Mouse (Mus musculus) C2C12 (cell line): ENCODE measurements around the gene Lrrc3b. TPM values are rescaled to one million over a fixed set of nuclear protein-coding genes. Genes with fewer than 3 reads are reported as not detected.

Experiments
- H3K27me3 ChIP-seq: one replicate; pipeline ENCODE4 v1.6.1; 2011; ENCODE audit not compliant: control insufficient read depth, insufficient read depth, insufficient read length
- H3K36me3 ChIP-seq: one replicate; pipeline ENCODE4 v1.6.1; 2011; ENCODE audit not compliant: control insufficient read depth, insufficient read depth
- H3K4me3 ChIP-seq: one replicate; pipeline ENCODE4 v1.5.1; 2011; ENCODE audit warnings: mild to moderate bottlenecking, control low read depth; ENCODE audit not compliant: poor library complexity, insufficient read depth, severe bottlenecking
- H3K79me2 ChIP-seq: one replicate; pipeline ENCODE4 v1.6.1; 2011; ENCODE audit not compliant: control insufficient read depth, insufficient read depth
- H3K79me3 ChIP-seq: one replicate; pipeline ENCODE4 v1.6.1; 2011; ENCODE audit warnings: low read depth, control low read depth
- H3ac ChIP-seq: one replicate; pipeline ENCODE3; 2011; ENCODE audit warnings: low read depth; ENCODE audit not compliant: control insufficient read depth, insufficient read length
- CEBPB ChIP-seq: IDR thresholded peaks from one replicate; pipeline ENCODE4 v1.6.1; 2011; ENCODE audit warnings: low read depth, mild to moderate bottlenecking, control low read depth, moderate library complexity
- CTCF ChIP-seq: IDR thresholded peaks from one replicate; pipeline ENCODE4 v1.5.1; 2011; ENCODE audit not compliant: control insufficient read depth, insufficient read depth, insufficient read length
- FOSL1 ChIP-seq: IDR thresholded peaks from one replicate; pipeline ENCODE4 v1.8.0; 2011; ENCODE audit warnings: mild to moderate bottlenecking, low read length; ENCODE audit not compliant: poor library complexity, insufficient read depth, severe bottlenecking
- MAX ChIP-seq: IDR thresholded peaks from one replicate; pipeline ENCODE4 v1.6.1; 2011; ENCODE audit warnings: mild to moderate bottlenecking, control low read depth
- MYOD1 ChIP-seq: IDR thresholded peaks from one replicate; pipeline ENCODE4 v1.6.1; 2011; ENCODE audit warnings: low read depth; ENCODE audit not compliant: control insufficient read depth, insufficient read length
- MYOG ChIP-seq: IDR thresholded peaks from one replicate; pipeline ENCODE4 v1.6.1; 2011; ENCODE audit not compliant: control insufficient read depth, insufficient read length; ENCODE audit errors: extremely low read depth
- USF1 ChIP-seq: IDR thresholded peaks from one replicate; pipeline ENCODE4 v1.6.1; 2011; ENCODE audit warnings: low read depth, mild to moderate bottlenecking, control low read depth, moderate library complexity
- polyA plus RNA-seq: library from polyadenylated mRNA; unstranded; fragments of >200 nt; fragmentation: generic; extraction: Trizol; gene quantifications from one replicate; pipeline ENCODE4 v1.2.1, GENCODE M21; 2012; ENCODE audit warnings: missing spikeins

Lrrc3b gene
- polyA plus RNA-seq, 1 experiment, result not detected

GRCm38 (mm10) chr14:15432396-15432795 is 6.4 kb downstream of the Lrrc3b start:
- H3K79me3 ChIP-seq, result no peaks in the 10 kb centered on the region
- H3K27me3 ChIP-seq, result no peaks in the 10 kb centered on the region
- H3K79me2 ChIP-seq, result no peaks in the 10 kb centered on the region
- H3ac ChIP-seq, result no peak overlapping the region
- TF ChIP-seq MAX (no peak), MYOD1 (no peak), CEBPB (no peak), USF1 (no peak)
- H3K36me3 ChIP-seq, result no peaks in the 10 kb centered on the region
- H3K4me3 ChIP-seq, result no peak overlapping the region

GRCm38 (mm10) chr14:15421624-15422023 is 17.2 kb downstream of the Lrrc3b start:
- Histone ChIP-seq H3ac (no peak overlapping the region), H3K36me3 (no peaks in the 10 kb centered on the region), H3K79me2 (no peaks in the 10 kb centered on the region), H3K27me3 (no peaks in the 10 kb centered on the region), H3K79me3 (no peaks in the 10 kb centered on the region), H3K4me3 (no peak overlapping the region)
- no peak for TF ChIP-seq CTCF
- TF ChIP-seq FOSL1, result no peak
- TF ChIP-seq CEBPB, result no peak
- TF ChIP-seq USF1, result no peak
- TF ChIP-seq MYOG, result no peak
- no peak for TF ChIP-seq MYOD1
- no peak for TF ChIP-seq MAX

GRCm38 (mm10) chr14:15410686-15411534 is 27.9 kb downstream of the Lrrc3b start:
- no peaks in the 10 kb centered on the region for H3K79me3 ChIP-seq
- H3K27me3 ChIP-seq, result no peaks in the 10 kb centered on the region
- no peaks in the 10 kb centered on the region for H3K79me2 ChIP-seq
- H3K4me3 ChIP-seq, result no peak overlapping the region
- TF ChIP-seq MYOG, result no peak
- no peak for TF ChIP-seq USF1
- TF ChIP-seq FOSL1, result no peak
- TF ChIP-seq MAX, result no peak
- no peak for TF ChIP-seq CEBPB
- no peak for TF ChIP-seq MYOD1
- TF ChIP-seq CTCF, result no peak
- no peaks in the 10 kb centered on the region for H3K36me3 ChIP-seq
- no peak overlapping the region for H3ac ChIP-seq

GRCm38 (mm10) chr14:15385536-15385935 is 53.3 kb downstream of the Lrrc3b start:
- TF ChIP-seq MYOD1 (no peak), USF1 (no peak), CTCF (no peak), MYOG (no peak), FOSL1 (no peak), CEBPB (no peak), MAX (no peak)
- H3K79me3 ChIP-seq, result no peaks in the 10 kb centered on the region

GRCm38 (mm10) chr14:15384972-15385371 is 53.8 kb downstream of the Lrrc3b start:
- no peak for TF ChIP-seq CTCF
- no peak for TF ChIP-seq MYOG
- H3ac ChIP-seq, result no peak overlapping the region
- H3K79me3 ChIP-seq, result no peaks in the 10 kb centered on the region
- H3K4me3 ChIP-seq, result no peak overlapping the region
- no peaks in the 10 kb centered on the region for H3K36me3 ChIP-seq
- H3K79me2 ChIP-seq, result no peaks in the 10 kb centered on the region
- H3K27me3 ChIP-seq, result no peaks in the 10 kb centered on the region

More at GRCm38 (mm10) chr14:15385536-15385935, 53.3 kb downstream of the Lrrc3b start:
- Histone ChIP-seq H3K79me2 (no peaks in the 10 kb centered on the region), H3K4me3 (no peak overlapping the region), H3K27me3 (no peaks in the 10 kb centered on the region), H3ac (no peak overlapping the region), H3K36me3 (no peaks in the 10 kb centered on the region)

GRCm38 (mm10) chr14:15384532-15384931 is 54.3 kb downstream of the Lrrc3b start:
- H3K79me2 ChIP-seq, result no peaks in the 10 kb centered on the region
- no peak overlapping the region for H3ac ChIP-seq
- no peak for TF ChIP-seq USF1
- TF ChIP-seq MYOG, result no peak
- no peak for TF ChIP-seq MAX
- no peak for TF ChIP-seq CEBPB
- no peak for TF ChIP-seq CTCF
- TF ChIP-seq FOSL1, result no peak
- no peak for TF ChIP-seq MYOD1
- H3K36me3 ChIP-seq, result no peaks in the 10 kb centered on the region
- H3K79me3 ChIP-seq, result no peaks in the 10 kb centered on the region
- H3K4me3 ChIP-seq, result no peak overlapping the region
- no peaks in the 10 kb centered on the region for H3K27me3 ChIP-seq
